Mouse (Mus musculus) bone marrow, adult 2 months (tissue): Measurements from ENCODE around the gene Sox5. TPM values are rescaled to one million over a fixed set of nuclear protein-coding genes. Genes with fewer than 3 reads are reported as not detected.

Source experiments
- H3K27ac ChIP-seq: fragments of 200-500 bp; 2 replicates; pipeline ENCODE4 v1.5.1; 2012; ENCODE audit warnings: low read depth, mild to moderate bottlenecking, control low read depth, inconsistent platforms, low read length; ENCODE audit not compliant: control insufficient read depth, poor library complexity, insufficient read depth
- H3K4me1 ChIP-seq: fragments of 200-500 bp; 2 replicates; pipeline ENCODE4 v1.6.1; 2011; ENCODE audit warnings: low read length; ENCODE audit not compliant: control insufficient read depth, insufficient read depth
- H3K4me3 ChIP-seq: fragments of 200-500 bp; replicated peaks from 2 replicates; pipeline ENCODE3; 2011; ENCODE audit warnings: mild to moderate bottlenecking, low read depth, low read length, control low read depth; ENCODE audit not compliant: control insufficient read depth
- CTCF ChIP-seq: fragments of 200-500 bp; IDR thresholded peaks from 2 replicates; pipeline ENCODE4 v1.5.1; 2011; ENCODE audit warnings: low read length, control low read depth; ENCODE audit not compliant: control insufficient read depth, insufficient read depth
- POLR2A ChIP-seq: fragments of 200-500 bp; IDR thresholded peaks from 2 replicates; pipeline ENCODE4 v1.6.1; 2011; ENCODE audit warnings: low read depth, mild to moderate bottlenecking, control low read depth, low read length, borderline replicate concordance; ENCODE audit not compliant: control insufficient read depth
- WGBS: fragments of 180-500 bp; shearing (Covaris S2); methylation state at CpG from one replicate; pipeline ENCODE4 v1.1.7; 2018; 5-methylcytosine and 5-hydroxymethylcytosine counted together
- polyA plus RNA-seq: library from polyadenylated mRNA; stranded (reverse); fragments of >200 nt; gene quantifications from 2 replicates; pipeline ENCODE4 v1.2.4, GENCODE M21; 2011; ENCODE audit warnings: low replicate concordance; ENCODE audit not compliant: missing spikeins, insufficient read depth, insufficient read length

Gene Sox5
- polyA plus RNA-seq, 1 experiment: not detected

GRCm38 (mm10) chr6:144547141-144547540, 234.6 kb downstream of the Sox5 start:
- H3K27ac ChIP-seq: no peak overlapping the region
- TF ChIP-seq CTCF: no peak
- no peak for TF ChIP-seq POLR2A
- no peaks in the 10 kb centered on the region for H3K4me1 ChIP-seq
- no peak overlapping the region for H3K4me3 ChIP-seq

GRCm38 (mm10) chr6:144545549-144545948, 236.2 kb downstream of the Sox5 start:
- WGBS: 92% methylated on average over 8 of the region's 8 CpGs

GRCm38 (mm10) chr6:144541316-144541715, 240.5 kb downstream of the Sox5 start:
- Histone ChIP-seq H3K4me1 (no peaks in the 10 kb centered on the region), H3K27ac (no peak overlapping the region), H3K4me3 (no peak overlapping the region)
- no peak for TF ChIP-seq CTCF
- no peak for TF ChIP-seq POLR2A
- 90% methylated on average over 9 of the region's 9 CpGs for WGBS

More at GRCm38 (mm10) chr6:144545549-144545948, 236.2 kb downstream of the Sox5 start:
- Histone ChIP-seq H3K4me3 (no peak overlapping the region), H3K4me1 (no peaks in the 10 kb centered on the region), H3K27ac (no peak overlapping the region)
- no peak for TF ChIP-seq CTCF
- no peak for TF ChIP-seq POLR2A

GRCm38 (mm10) chr6:144539439-144540192, 242.2 kb downstream of the Sox5 start:
- WGBS: 83% methylated on average over 18 of the region's 18 CpGs
- TF ChIP-seq POLR2A: no peak
- TF ChIP-seq CTCF: no peak
- Histone ChIP-seq H3K4me3 (no peak overlapping the region), H3K4me1 (no peaks in the 10 kb centered on the region), H3K27ac (no peak overlapping the region)

- Histone ChIP-seq H3K4me3 (no peak overlapping the region), H3K4me1 (no peaks in the 10 kb centered on the region), H3K27ac (no peak overlapping the region)
- TF ChIP-seq CTCF (no peak), POLR2A (no peak)
- WGBS: 77% methylated on average over 11 of the region's 11 CpGs
Observed at GRCm38 (mm10) chr6:144523479-144523878, 258.3 kb downstream of the Sox5 start.

GRCm38 (mm10) chr6:144518811-144519210, 263.0 kb downstream of the Sox5 start:
- 76% methylated on average over 2 of the region's 2 CpGs for WGBS
- Histone ChIP-seq H3K27ac (no peak overlapping the region), H3K4me1 (no peaks in the 10 kb centered on the region), H3K4me3 (no peak overlapping the region)
- TF ChIP-seq CTCF: no peak
- TF ChIP-seq POLR2A: no peak

- Histone ChIP-seq H3K4me1 (no peaks in the 10 kb centered on the region), H3K27ac (no peak overlapping the region), H3K4me3 (no peak overlapping the region)
- TF ChIP-seq POLR2A: no peak
- TF ChIP-seq CTCF: no peak
- WGBS: 86% methylated on average over 8 of the region's 8 CpGs
Observed at GRCm38 (mm10) chr6:144515905-144516304, 265.9 kb downstream of the Sox5 start.

GRCm38 (mm10) chr6:144513761-144514160, 268.0 kb downstream of the Sox5 start:
- WGBS: 70% methylated on average over 8 of the region's 8 CpGs
- no peak for TF ChIP-seq CTCF
- TF ChIP-seq POLR2A: no peak
- H3K27ac ChIP-seq: no peak overlapping the region
- no peaks in the 10 kb centered on the region for H3K4me1 ChIP-seq
- no peak overlapping the region for H3K4me3 ChIP-seq

GRCm38 (mm10) chr6:144511925-144512324, 269.9 kb downstream of the Sox5 start:
- Histone ChIP-seq H3K4me1 (no peaks in the 10 kb centered on the region), H3K4me3 (no peak overlapping the region), H3K27ac (no peak overlapping the region)
- no peak for TF ChIP-seq CTCF
- WGBS: 85% methylated on average over 7 of the region's 7 CpGs
